Mouse (Mus musculus): ENCODE data around the gene Iffo1. TPM values are rescaled to one million over a fixed set of nuclear protein-coding genes. Genes with fewer than 3 reads are reported as not detected.
"Not testable (repeated sequence)": the region's sequence is repeated elsewhere in the genome, so short reads cannot be mapped to it uniquely, and the experiment has no call there.

Gene Iffo1
- polyA plus RNA-seq, 1 experiment from 2014 or later = 6.0 TPM

DNA sequence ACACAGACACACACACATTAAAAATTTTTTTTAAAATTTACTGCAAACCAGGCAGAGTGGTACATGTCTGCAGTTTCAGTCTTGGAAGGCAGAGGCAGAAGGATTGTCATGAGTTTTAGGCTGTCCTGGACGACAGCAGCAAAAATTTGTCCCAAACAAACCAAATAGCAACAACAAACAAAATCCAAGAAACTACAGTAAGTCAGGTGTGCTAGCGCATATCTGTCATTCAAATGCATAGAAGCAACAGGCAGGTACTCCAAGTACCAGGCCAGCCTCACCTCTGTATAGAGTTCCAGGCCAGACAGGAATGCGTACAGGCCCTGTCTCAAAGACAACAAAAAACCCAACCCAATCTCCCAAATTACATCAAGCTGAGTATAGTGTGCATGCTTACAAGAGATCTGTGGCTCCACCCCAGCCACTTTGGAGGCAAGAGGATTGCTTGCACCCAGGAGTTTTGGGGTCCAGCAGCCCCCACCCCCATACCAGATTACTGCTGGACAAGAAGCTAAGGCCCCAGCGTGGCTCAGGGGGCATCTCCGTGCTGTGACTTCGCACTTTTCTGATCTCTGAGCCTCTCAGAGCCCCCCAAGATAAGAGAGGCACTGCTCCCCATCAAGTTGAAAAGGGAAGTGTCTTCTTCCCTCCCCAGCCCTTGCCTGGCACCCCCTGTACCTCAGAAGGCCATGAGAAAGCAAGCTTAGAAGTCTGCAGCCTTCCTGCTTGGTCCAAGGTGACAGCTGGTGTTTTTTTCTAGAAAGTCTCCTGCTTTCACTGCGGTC is 14.9 kb downstream of the Iffo1 start:
- H3K4me3 ChIP-seq (ENCODE audit: low read depth, low read length) = no peak overlapping the region
- ATAC-seq (ENCODE audit: insufficient read depth) (no peak), DNase-seq (no peak)
- H3K4me2 ChIP-seq = no peak overlapping the region
- WGBS = 71% methylated on average over 7 of the region's 7 CpGs
- H3K9me3 ChIP-seq (ENCODE audit: low read depth, low read length) = no peaks in the 10 kb centered on the region
- H3K4me1 ChIP-seq (ENCODE audit: insufficient read depth) = peaks cover 7% of the 10 kb centered on the region
- H3K27ac ChIP-seq (ENCODE audit: low read depth) = no peak overlapping the region; the same call in 1 of the 2 replicates
- peaks cover 62% of the 10 kb centered on the region for H3K36me3 ChIP-seq (ENCODE audit: insufficient read depth)
- no peak for TF ChIP-seq CTCF (IDR thresholded peaks at IDR 0.05; ENCODE audit: low read depth)
- no peak overlapping the region for H3K9ac ChIP-seq
- H3K27me3 ChIP-seq (ENCODE audit: insufficient read depth, low read length) = no peaks in the 10 kb centered on the region

- no peak overlapping the region for H3K4me3 ChIP-seq (ENCODE audit: low read depth, low read length)
- peaks cover 7% of the 10 kb centered on the region for H3K4me1 ChIP-seq (ENCODE audit: insufficient read depth)
- ATAC-seq (ENCODE audit: insufficient read depth) = no peak
- no peaks in the 10 kb centered on the region for H3K9me3 ChIP-seq (ENCODE audit: low read depth, low read length)
- H3K4me2 ChIP-seq = no peak overlapping the region
- no peak overlapping the region for H3K27ac ChIP-seq (ENCODE audit: low read depth)
- no peak for TF ChIP-seq CTCF (IDR thresholded peaks at IDR 0.05; ENCODE audit: low read depth)
- WGBS = 35% methylated on average over 10 of the region's 10 CpGs
- H3K9ac ChIP-seq = no peak overlapping the region
- DNase-seq = peak; percentile 18
- peaks cover 62% of the 10 kb centered on the region for H3K36me3 ChIP-seq (ENCODE audit: insufficient read depth)
- no peaks in the 10 kb centered on the region for H3K27me3 ChIP-seq (ENCODE audit: insufficient read depth, low read length)
Measured at GRCm38 (mm10) chr6:125160558-125160853, 15.5 kb downstream of the Iffo1 start.

DNA sequence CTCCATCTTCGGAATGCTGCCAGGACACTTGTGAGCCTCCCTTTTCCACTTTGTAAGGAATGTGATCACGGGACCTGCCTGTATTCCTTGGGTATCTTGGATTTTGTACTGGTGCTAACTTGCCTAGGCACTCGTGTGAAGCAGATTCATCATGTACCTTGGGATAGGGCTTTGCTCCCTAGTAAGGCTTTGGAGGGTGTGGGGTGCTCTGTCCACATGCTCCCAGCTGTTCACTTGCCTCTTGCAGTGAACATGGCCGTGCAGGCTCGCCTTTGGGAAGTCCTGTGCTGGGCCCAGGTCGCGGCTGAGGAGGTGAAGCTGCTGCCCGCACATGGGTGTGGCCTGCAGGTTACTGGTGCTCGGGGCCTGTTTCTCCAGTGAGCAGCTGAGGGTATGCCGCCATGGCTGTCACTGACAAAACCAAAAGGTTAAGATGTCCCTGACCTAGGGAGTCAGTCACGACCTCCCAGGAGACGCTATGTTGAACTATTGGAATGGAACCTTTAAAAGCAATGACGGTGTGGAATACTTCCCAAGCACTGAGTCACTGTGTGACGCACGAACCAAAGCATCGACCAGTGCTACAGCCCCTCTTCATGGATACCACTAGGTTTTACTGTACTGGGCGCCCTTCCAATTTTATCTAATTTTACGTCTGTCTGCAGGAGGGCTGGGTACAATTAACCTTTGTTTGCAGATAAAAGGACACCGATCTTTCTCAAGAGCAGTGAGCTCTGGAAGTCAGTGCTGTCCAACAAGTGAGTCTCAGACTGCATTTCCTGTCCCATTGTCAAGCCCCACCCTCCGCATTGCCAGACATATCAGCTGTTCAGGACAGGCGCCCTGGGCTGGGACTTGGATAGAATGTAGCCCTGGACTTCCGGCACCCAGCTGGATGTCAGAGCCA is 16.1 kb downstream of the Iffo1 start:
- peak; percentile 73 for DNase-seq
- peaks cover 62% of the 10 kb centered on the region for H3K36me3 ChIP-seq (ENCODE audit: insufficient read depth)
- no peaks in the 10 kb centered on the region for H3K9me3 ChIP-seq (ENCODE audit: low read depth, low read length)
- no peak for ATAC-seq (ENCODE audit: insufficient read depth)
- H3K27me3 ChIP-seq (ENCODE audit: insufficient read depth, low read length) = no peaks in the 10 kb centered on the region
- no peak overlapping the region for H3K9ac ChIP-seq
- 17% methylated on average over 22 of the region's 22 CpGs for WGBS
- peaks cover 7% of the 10 kb centered on the region for H3K4me1 ChIP-seq (ENCODE audit: insufficient read depth)
- peak overlapping the region; percentile 61; the same call in 1 of the 2 replicates for H3K27ac ChIP-seq (ENCODE audit: low read depth)
- no peak overlapping the region for H3K4me3 ChIP-seq (ENCODE audit: low read depth, low read length)
- no peak overlapping the region for H3K4me2 ChIP-seq
- no peak for TF ChIP-seq CTCF (IDR thresholded peaks at IDR 0.05; ENCODE audit: low read depth)

- H3K27ac ChIP-seq (ENCODE audit: low read depth); H3K27me3 ChIP-seq (ENCODE audit: insufficient read depth, low read length); H3K9me3 ChIP-seq (ENCODE audit: low read depth, low read length); H3K9ac ChIP-seq; H3K4me3 ChIP-seq (ENCODE audit: low read depth, low read length); ATAC-seq (ENCODE audit: insufficient read depth); H3K4me2 ChIP-seq: not testable (repeated sequence)
- Histone ChIP-seq H3K4me1 (ENCODE audit: insufficient read depth) (peaks cover 11% of the 10 kb centered on the region), H3K36me3 (ENCODE audit: insufficient read depth) (peaks cover 64% of the 10 kb centered on the region)
- 7% methylated on average over 3 of the region's 5 CpGs for WGBS
- DNase-seq = peak; percentile 85
- TF ChIP-seq CTCF (IDR thresholded peaks at IDR 0.05; ENCODE audit: low read depth) = peak; percentile 67
Measured at GRCm38 (mm10) chr6:125161971-125162370, 16.9 kb downstream of the Iffo1 start.

DNA sequence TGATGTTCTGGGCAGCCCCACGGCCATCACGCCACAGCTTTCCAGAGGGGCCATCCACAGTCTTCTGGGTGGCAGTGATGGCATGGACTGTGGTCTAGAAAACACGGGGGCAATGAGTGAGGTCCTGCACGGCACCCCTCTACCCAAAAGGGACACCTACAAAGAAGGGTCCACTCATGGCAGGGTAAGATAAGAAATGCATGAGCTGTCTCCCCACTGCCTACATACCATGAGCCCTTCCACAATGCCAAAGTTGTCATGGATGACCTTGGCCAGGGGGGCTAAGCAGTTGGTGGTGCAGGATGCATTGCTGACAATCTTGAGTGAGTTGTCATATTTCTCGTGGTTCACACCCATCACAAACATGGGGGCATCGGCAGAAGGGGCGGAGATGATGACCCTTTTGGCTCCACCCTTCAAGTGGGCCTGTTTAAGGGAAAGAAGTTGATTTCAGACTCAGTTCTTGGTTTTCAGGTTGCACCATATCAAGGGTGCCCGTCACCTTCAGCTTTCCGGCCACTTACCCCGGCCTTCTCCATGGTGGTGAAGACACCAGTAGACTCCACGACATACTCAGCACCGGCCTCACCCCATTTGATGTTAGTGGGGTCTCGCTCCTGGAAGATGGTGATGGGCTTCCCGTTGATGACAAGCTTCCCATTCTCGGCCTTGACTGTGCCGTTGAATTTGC is 17.7 kb downstream of the Iffo1 start:
- not testable (repeated sequence) for ATAC-seq (ENCODE audit: insufficient read depth); DNase-seq; H3K4me3 ChIP-seq (ENCODE audit: low read depth, low read length); H3K9me3 ChIP-seq (ENCODE audit: low read depth, low read length); H3K9ac ChIP-seq; H3K27ac ChIP-seq (ENCODE audit: low read depth); H3K27me3 ChIP-seq (ENCODE audit: insufficient read depth, low read length)
- peak overlapping the region; percentile 41; the same call in 1 of the 2 replicates for H3K4me2 ChIP-seq
- H3K4me1 ChIP-seq (ENCODE audit: insufficient read depth) = peaks cover 19% of the 10 kb centered on the region
- 68% methylated on average over 10 of the region's 16 CpGs for WGBS
- H3K36me3 ChIP-seq (ENCODE audit: insufficient read depth) = peaks cover 69% of the 10 kb centered on the region

DNA sequence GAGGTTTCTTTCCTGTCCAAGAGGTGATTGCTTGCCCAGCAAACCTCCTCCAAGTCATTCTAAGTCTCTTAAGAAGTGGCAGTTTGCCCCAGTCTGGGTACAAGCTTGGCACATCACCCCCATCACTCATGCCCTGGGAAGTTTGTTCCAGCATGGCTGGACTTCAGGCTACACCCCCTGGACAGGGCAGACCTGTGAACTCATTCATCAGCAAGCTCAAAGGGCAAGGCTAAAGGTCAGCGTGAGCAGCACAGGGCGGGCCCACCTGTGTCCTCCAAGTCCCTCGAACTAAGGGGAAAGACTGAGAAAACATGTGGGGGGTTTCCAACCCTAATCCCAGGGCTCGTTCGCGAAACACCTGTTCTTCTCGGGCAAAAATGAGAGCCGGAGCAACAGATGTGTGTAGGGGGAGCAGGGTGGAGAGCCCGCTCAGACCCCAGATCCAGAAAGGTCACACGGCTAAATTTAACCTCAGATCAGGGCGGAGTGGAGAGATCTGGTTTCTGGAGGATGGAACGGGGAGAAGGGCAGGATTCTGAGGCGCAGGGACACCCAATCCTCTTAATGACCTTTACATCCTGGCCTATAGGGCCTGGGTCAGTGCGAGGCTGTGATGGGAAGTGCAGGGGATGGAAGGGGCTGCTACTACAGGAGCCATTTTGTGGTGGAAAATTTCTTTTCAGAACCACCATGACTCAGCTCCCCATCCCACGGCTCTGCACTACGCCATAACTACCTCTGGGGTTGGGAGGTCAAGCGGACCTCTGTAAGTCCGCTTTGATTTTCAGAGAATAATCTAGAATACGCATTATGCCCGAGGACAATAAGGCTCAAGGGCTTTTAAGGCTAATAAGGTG is 19.0 kb downstream of the Iffo1 start:
- H3K36me3 ChIP-seq (ENCODE audit: insufficient read depth) = peaks cover 74% of the 10 kb centered on the region
- WGBS = 5% methylated on average over 20 of the region's 20 CpGs
- no peak for TF ChIP-seq CTCF (IDR thresholded peaks at IDR 0.05; ENCODE audit: low read depth)

More for the DNA sequence above, 19.0 kb downstream of the Iffo1 start:
- ATAC-seq (ENCODE audit: insufficient read depth) = no peak
- Histone ChIP-seq H3K27ac (ENCODE audit: low read depth) (peak overlapping the region; percentile 98), H3K9me3 (ENCODE audit: low read depth, low read length) (no peaks in the 10 kb centered on the region), H3K9ac (peak overlapping the region; percentile 98), H3K4me3 (ENCODE audit: low read depth, low read length) (peak overlapping the region; percentile 95), H3K4me2 (peak overlapping the region; percentile 98), H3K4me1 (ENCODE audit: insufficient read depth) (peaks cover 20% of the 10 kb centered on the region), H3K27me3 (ENCODE audit: insufficient read depth, low read length) (no peaks in the 10 kb centered on the region)
- peak; percentile 46 for DNase-seq

All from lung, embryonic 14.5 days (tissue).